Comparison of ENCODE assay signal across 13 mouse cellular contexts in the genomic region with DNA sequence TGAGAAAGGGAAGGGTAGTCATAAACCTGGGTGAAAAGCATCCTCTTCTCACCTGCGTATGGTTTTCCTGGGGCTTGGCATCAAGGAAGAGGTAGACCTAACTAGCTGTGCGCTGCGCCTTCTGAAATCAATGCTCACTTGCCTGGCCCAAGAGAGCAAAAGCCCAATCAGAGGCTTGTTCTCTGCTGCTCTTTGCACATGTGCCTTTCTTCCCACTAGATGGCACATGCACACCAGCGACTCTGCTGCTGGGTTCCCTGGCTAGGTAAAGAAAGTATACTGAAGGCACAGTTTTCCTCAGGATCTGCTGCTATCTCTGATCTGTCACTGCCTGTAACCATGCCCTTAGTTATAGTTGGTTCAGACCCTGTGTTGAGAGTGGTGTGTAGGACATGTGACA.
A peak's percentile ranks its signal among the peaks of the same experiment; 100 is the strongest.
DNase-seq lines count a peak whose midpoint lies in the region; ATAC-seq and TF ChIP-seq lines count a peak whose summit lies in the region.
"Had no signal": no experiment of that assay in that cellular context is flagged by ENCODE, and none has a peak within 500 bp of the region (broad histone marks: within the 10 kb centered on the region; RNA-seq: fewer than 3 reads in every experiment).

No protein-coding gene starts in this region.

- H3K27ac ChIP-seq in kidney, embryonic 15.5 days = no peak overlapping the region
- no peak overlapping the region for H3K27ac ChIP-seq in bone marrow macrophage, adult 2 months (ENCODE audit: insufficient read depth, low read depth, low read length)
- H3K27ac ChIP-seq in hindbrain, embryonic 12.5 days = no peak overlapping the region
- H3K27ac ChIP-seq: liver, embryonic 15.5 days had no signal

- TF ChIP-seq POLR2A in bone marrow macrophage, adult 2 months (IDR thresholded peaks at IDR 0.05; ENCODE audit: borderline replicate concordance, low read depth, low read length) = no peak

- peak; percentile 12 for DNase-seq in embryo, embryonic 11 days
- DNase-seq in embryo, embryonic 10 days (ENCODE audit: low spot score) = no peak
- DNase-seq in kidney, postnatal 4 days = peak; percentile 13 to 19
- peak; percentile 28 for DNase-seq in 416B (ENCODE audit: low read depth)
- DNase-seq in cerebellum, postnatal 36 days = no peak
- DNase-seq: adrenal gland, adult 8-10 months; heart, postnatal 14 days; right cerebral cortex, postnatal 14 days had no signal

- H3K27me3 ChIP-seq in kidney, embryonic 15.5 days = no peaks in the 10 kb centered on the region
- no peaks in the 10 kb centered on the region for H3K27me3 ChIP-seq in hindbrain, embryonic 12.5 days
- H3K27me3 ChIP-seq: liver, embryonic 15.5 days had no signal

- no peak overlapping the region for H3K9ac ChIP-seq in kidney, embryonic 15.5 days
- H3K9ac ChIP-seq in hindbrain, embryonic 12.5 days = no peak overlapping the region
- H3K9ac ChIP-seq: liver, embryonic 15.5 days had no signal

- no peak overlapping the region for H3K4me3 ChIP-seq in kidney, embryonic 15.5 days (replicated peaks)
- H3K4me3 ChIP-seq in bone marrow macrophage, adult 2 months (ENCODE audit: insufficient read depth, low read length) = no peak overlapping the region
- no peak overlapping the region for H3K4me3 ChIP-seq in hindbrain, embryonic 12.5 days
- H3K4me3 ChIP-seq: liver, embryonic 15.5 days; myocyte had no signal

- no peaks in the 10 kb centered on the region for H3K9me3 ChIP-seq in kidney, embryonic 15.5 days (replicated peaks)
- no peaks in the 10 kb centered on the region for H3K9me3 ChIP-seq in hindbrain, embryonic 12.5 days (replicated peaks)
- H3K9me3 ChIP-seq: liver, embryonic 15.5 days had no signal

- H3K4me1 ChIP-seq in kidney, embryonic 15.5 days = no peaks in the 10 kb centered on the region
- peaks cover 19% of the 10 kb centered on the region for H3K4me1 ChIP-seq in bone marrow macrophage, adult 2 months (ENCODE audit: control insufficient read depth, insufficient read depth, low read length)
- no peaks in the 10 kb centered on the region for H3K4me1 ChIP-seq in hindbrain, embryonic 12.5 days
- H3K4me1 ChIP-seq: liver, embryonic 15.5 days had no signal

- H3K4me2 ChIP-seq in kidney, embryonic 15.5 days = no peak overlapping the region
- H3K4me2 ChIP-seq in hindbrain, embryonic 12.5 days (replicated peaks) = no peak overlapping the region
- H3K4me2 ChIP-seq: liver, embryonic 15.5 days had no signal

- 84% methylated on average over 4 of the region's 4 CpGs for WGBS in kidney, embryonic 15.5 days
- 84% methylated on average over 4 of the region's 4 CpGs for WGBS in hindbrain, embryonic 12.5 days

- TF ChIP-seq CTCF in bone marrow macrophage, adult 2 months (IDR thresholded peaks at IDR 0.05; ENCODE audit: low read depth, low read length) = 0 out of 2 replicates have a peak, but pooled peaks have one; percentile 25

- ATAC-seq in kidney, embryonic 15.5 days (replicated peaks; ENCODE audit: low FRiP score) = no peak
- ATAC-seq in hindbrain, embryonic 12.5 days (ENCODE audit: low FRiP score) = no peak

- H3K36me3 ChIP-seq in kidney, embryonic 15.5 days = peaks cover 76% of the 10 kb centered on the region
- H3K36me3 ChIP-seq in hindbrain, embryonic 12.5 days = no peaks in the 10 kb centered on the region

Comparison
In these comparisons a context has a peak if more than half of its experiments do, and no peak if none do; other contexts are left out.
1. DNase-seq: peak in embryo, embryonic 11 days (single experiment), kidney, postnatal 4 days (2 of 2) and 416B (single experiment); none in embryo, embryonic 10 days (single experiment) and cerebellum, postnatal 36 days (0 of 2).